Mouse (Mus musculus): Measurements from ENCODE around the gene Ak7. TPM values are rescaled to one million over a fixed set of nuclear protein-coding genes. Genes with fewer than 3 reads are reported as not detected.

Ak7 gene
- total and polyA plus RNA-seq, 3 experiments, result 0.13 to 0.51 (median 0.24) TPM

GRCm38 (mm10) chr12:105810608-105811007, 104.8 kb downstream of the Ak7 start:
- DNase-seq (ENCODE audit: extremely low read depth), result no peak
- TF ChIP-seq ZC3H11A (IDR thresholded peaks at IDR 0.05; ENCODE audit: low read depth, low read length) (no peak), EP300 (IDR thresholded peaks at IDR 0.05; ENCODE audit: low read length) (no peak), MAX (IDR thresholded peaks at IDR 0.05; ENCODE audit: low read length) (no peak), MAZ (IDR thresholded peaks at IDR 0.05; ENCODE audit: low read depth, low read length) (no peak), MYC (IDR thresholded peaks at IDR 0.05; ENCODE audit: low read depth, low read length) (no peak), BHLHE40 (IDR thresholded peaks at IDR 0.05; ENCODE audit: low read depth, low read length) (no peak), TBP (conservative IDR thresholded peaks at IDR 0.05; ENCODE audit: low read depth, low read length) (no peak), RAD21 (IDR thresholded peaks at IDR 0.05; ENCODE audit: low read depth, low read length) (no peak), JUND (conservative IDR thresholded peaks at IDR 0.05; ENCODE audit: low read depth, low read length) (no peak), USF1 (IDR thresholded peaks at IDR 0.05; ENCODE audit: low read depth, low read length) (no peak), NRF1 (IDR thresholded peaks at IDR 0.05; ENCODE audit: low read depth, low read length) (no peak), USF2 (conservative IDR thresholded peaks at IDR 0.05; ENCODE audit: low read depth, low read length) (no peak), CTCF (conservative IDR thresholded peaks at IDR 0.05 in 1 of 2, IDR thresholded peaks at IDR 0.05 in 1 of 2; ENCODE audit: low read depth in 2 of 2, low read length in 2 of 2) (no peak), ELF1 (IDR thresholded peaks at IDR 0.05; ENCODE audit: low read depth, low read length) (no peak), CHD2 (IDR thresholded peaks at IDR 0.05; ENCODE audit: low read length) (no peak), SMC3 (IDR thresholded peaks at IDR 0.05; ENCODE audit: low read depth, low read length) (no peak), CHD1 (IDR thresholded peaks at IDR 0.05; ENCODE audit: low read depth, low read length) (no peak), JUN (IDR thresholded peaks at IDR 0.05; ENCODE audit: insufficient read depth, low read depth, low read length) (no peak)

GRCm38 (mm10) chr12:105813957-105814356, 108.2 kb downstream of the Ak7 start:
- H3K27ac ChIP-seq (ENCODE audit: insufficient read depth, low read depth), result no peak overlapping the region
- in situ Hi-C loops (cut with MboI; ENCODE audit: low pct_ligation_motif_present, low pct_unique_long_range_greater_than_20kb, low sequenced_read_pairs), result no loop called here
- dilution Hi-C loops (cut with MboI; ENCODE audit: extremely low pct_ligation_motif_present, extremely low pct_unique_long_range_greater_than_20kb, low sequenced_read_pairs), result no loop called here
- no peak overlapping the region for H3K9ac ChIP-seq (ENCODE audit: insufficient read depth, low read depth)
- H3K4me2 ChIP-seq (ENCODE audit: insufficient read depth, low read depth, poor library complexity, severe bottlenecking), result no peak overlapping the region
- peaks cover 5% of the 10 kb centered on the region; the same call in 1 of the 2 replicates for H3K79me2 ChIP-seq (replicated peaks; ENCODE audit: control insufficient read depth, extremely low read depth, insufficient read depth, poor library complexity, severe bottlenecking)
- H3K36me3 ChIP-seq (replicated peaks in 1 of 2; ENCODE audit: control insufficient read depth in 1 of 2, insufficient read depth in 1 of 2, low read length in 1 of 2), result peaks cover 57 to 86% of the 10 kb centered on the region in 2 experiments
- DNase-seq (ENCODE audit: extremely low read depth), result no peak
- no peak overlapping the region for H3K4me3 ChIP-seq (replicated peaks in 1 of 3; ENCODE audit: low read depth in 2 of 3, low read length in 2 of 3, poor library complexity in 1 of 3)
- no peaks in the 10 kb centered on the region for H3K27me3 ChIP-seq (replicated peaks)
- no peaks in the 10 kb centered on the region for H3K4me1 ChIP-seq (ENCODE audit: control insufficient read depth in 1 of 2, insufficient read depth in 2 of 2)
- TF ChIP-seq MAFK (IDR thresholded peaks at IDR 0.05; ENCODE audit: insufficient replicate concordance, low read length) (no peak), ZMIZ1 (IDR thresholded peaks at IDR 0.05; ENCODE audit: low read depth, low read length) (no peak), CHD2 (IDR thresholded peaks at IDR 0.05; ENCODE audit: low read length) (no peak), POLR2A (IDR thresholded peaks at IDR 0.05; ENCODE audit: low read depth, low read length) (no peak), ZKSCAN1 (IDR thresholded peaks at IDR 0.05; ENCODE audit: borderline replicate concordance, low read depth, low read length) (no peak), USF2 (conservative IDR thresholded peaks at IDR 0.05; ENCODE audit: low read depth, low read length) (no peak), JUND (conservative IDR thresholded peaks at IDR 0.05; ENCODE audit: low read depth, low read length) (no peak)
- no peaks in the 10 kb centered on the region for H3K9me3 ChIP-seq (replicated peaks; ENCODE audit: low read length)

More at GRCm38 (mm10) chr12:105810608-105811007, 104.8 kb downstream of the Ak7 start:
- no peak overlapping the region for H3K4me2 ChIP-seq (ENCODE audit: insufficient read depth, low read depth, poor library complexity, severe bottlenecking)
- in situ Hi-C loops (cut with MboI; ENCODE audit: low pct_ligation_motif_present, low pct_unique_long_range_greater_than_20kb, low sequenced_read_pairs) (no loop called here), dilution Hi-C loops (cut with MboI; ENCODE audit: extremely low pct_ligation_motif_present, extremely low pct_unique_long_range_greater_than_20kb, low sequenced_read_pairs) (no loop called here)
- H3K27me3 ChIP-seq (replicated peaks), result no peaks in the 10 kb centered on the region
- H3K36me3 ChIP-seq (replicated peaks in 1 of 2; ENCODE audit: control insufficient read depth in 1 of 2, insufficient read depth in 1 of 2, low read length in 1 of 2), result peaks cover 64 to 91% of the 10 kb centered on the region in 2 experiments
- no peak overlapping the region for H3K4me3 ChIP-seq (replicated peaks in 1 of 3; ENCODE audit: low read depth in 2 of 3, low read length in 2 of 3, poor library complexity in 1 of 3)
- H3K9ac ChIP-seq (ENCODE audit: insufficient read depth, low read depth), result no peak overlapping the region
- H3K9me3 ChIP-seq (replicated peaks; ENCODE audit: low read length), result no peaks in the 10 kb centered on the region
- peaks cover 12% of the 10 kb centered on the region; the same call in 1 of the 2 replicates for H3K79me2 ChIP-seq (replicated peaks; ENCODE audit: control insufficient read depth, extremely low read depth, insufficient read depth, poor library complexity, severe bottlenecking)
- no peaks in the 10 kb centered on the region for H3K4me1 ChIP-seq (ENCODE audit: control insufficient read depth in 1 of 2, insufficient read depth in 2 of 2)
- no peak overlapping the region for H3K27ac ChIP-seq (ENCODE audit: insufficient read depth, low read depth)
